Mouse (Mus musculus) MEL (cell line): ENCODE measurements around the gene Isx.

Experiments
- CTCF ChIP-seq, 3 experiments: IDR thresholded peaks in 2 of 3; conservative IDR thresholded peaks in 1 of 3; 2 replicates each; pipeline ENCODE4 v1.5.1; 2011 to 2012; ENCODE audit warnings: low read length in 3 of 3, low read depth in 2 of 3, mild to moderate bottlenecking in 2 of 3, improper control_type of control experiment in 1 of 3, inconsistent platforms in 1 of 3, mixed read lengths in 1 of 3, moderate library complexity in 1 of 3; ENCODE audit not compliant: control insufficient read depth in 1 of 3, insufficient read depth in 1 of 3, poor library complexity in 1 of 3, severe bottlenecking in 1 of 3
- ELF1 ChIP-seq: IDR thresholded peaks from 2 replicates; pipeline ENCODE4 v1.6.1; 2014; ENCODE audit warnings: low read depth, mild to moderate bottlenecking, inconsistent platforms, low read length, improper control_type of control experiment, moderate library complexity
- EP300 ChIP-seq, 2 experiments: IDR thresholded peaks; 2 replicates each; pipeline ENCODE4 v1.6.1; 2011; ENCODE audit warnings: improper control_type of control experiment in 2 of 2, low read length in 2 of 2, low read depth in 1 of 2, mild to moderate bottlenecking in 1 of 2
- HCFC1 ChIP-seq: IDR thresholded peaks from 2 replicates; pipeline ENCODE4 v1.6.1; 2012; ENCODE audit warnings: low read depth, mild to moderate bottlenecking, inconsistent platforms, low read length, improper control_type of control experiment, moderate library complexity
- JUND ChIP-seq: IDR thresholded peaks from 2 replicates; pipeline ENCODE4 v1.6.1; 2011; ENCODE audit warnings: low read depth, mild to moderate bottlenecking, improper control_type of control experiment, low read length
- POLR2A ChIP-seq, 2 experiments: IDR thresholded peaks; 2 replicates each; pipeline ENCODE4 v1.6.1; 2011 to 2012; ENCODE audit warnings: low read length in 2 of 2, mild to moderate bottlenecking in 2 of 2, control low read depth in 1 of 2, improper control_type of control experiment in 1 of 2, low read depth in 1 of 2, moderate library complexity in 1 of 2; ENCODE audit not compliant: control insufficient read depth in 1 of 2, insufficient read depth in 1 of 2, poor library complexity in 1 of 2

- no peak for TF ChIP-seq POLR2A (IDR thresholded peaks at IDR 0.05; ENCODE audit: control insufficient read depth in 1 of 2, insufficient read depth in 1 of 2, low read depth in 1 of 2, low read length in 2 of 2, poor library complexity in 1 of 2)
- TF ChIP-seq JUND = no peak
- no peak for TF ChIP-seq ELF1
- TF ChIP-seq EP300 (IDR thresholded peaks at IDR 0.05; ENCODE audit: low read depth in 1 of 2, low read length in 2 of 2) = no peak
- TF ChIP-seq CTCF (IDR thresholded peaks at IDR 0.05 in 2 of 3, conservative IDR thresholded peaks at IDR 0.05 in 1 of 3; ENCODE audit: control insufficient read depth in 1 of 3, insufficient read depth in 1 of 3, low read depth in 2 of 3, low read length in 3 of 3, poor library complexity in 1 of 3, severe bottlenecking in 1 of 3) = no peak
- TF ChIP-seq HCFC1 = no peak
Measured at GRCm38 (mm10) chr8:74848707-74849106, 24.3 kb upstream of the Isx start.
